Mouse (Mus musculus) natural killer cell, adult 2 months (primary cell): Measurements from ENCODE around the gene Ehbp1l1.
A peak's percentile ranks its signal among the peaks of the same experiment; 100 is the strongest.
"Not testable (repeated sequence)": the region's sequence is repeated elsewhere in the genome, so short reads cannot be mapped to it uniquely, and the experiment has no call there.

Experiments
- DNase-seq, 2 experiments: peaks; one replicate each; pipeline ENCODE4 v3.0.0; 2022; ENCODE audit warnings: low spot score in 2 of 2

Ehbp1l1 gene

DNA sequence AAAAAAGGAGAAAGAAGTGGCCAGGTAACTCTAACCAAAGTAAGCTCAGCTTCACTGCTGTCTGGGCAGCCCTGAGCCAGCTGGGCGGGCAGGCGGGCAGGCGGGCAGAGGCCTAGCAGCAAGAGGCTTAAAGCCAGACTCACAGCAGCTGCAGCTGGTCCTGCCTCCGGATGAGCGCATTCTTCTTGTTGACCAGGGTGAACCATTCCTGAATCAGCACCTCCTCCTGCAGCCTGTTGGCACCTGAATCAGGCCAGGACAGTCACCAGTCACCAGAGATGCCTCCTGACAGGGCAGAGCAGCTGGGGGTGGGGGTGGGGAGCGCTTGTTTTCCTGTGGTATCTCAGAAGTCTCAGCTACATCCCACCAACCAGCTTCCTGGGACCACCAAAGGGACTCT, 16.0 kb downstream of the Ehbp1l1 start:
- DNase-seq = no peak

- peak; percentile 54 to 70 for DNase-seq
Observed at GRCm38 (mm10) chr19:5704801-5705571, 21.1 kb downstream of the Ehbp1l1 start.

- DNase-seq = peak; percentile 71 to 85
Observed at GRCm38 (mm10) chr19:5704163-5704800, 21.8 kb downstream of the Ehbp1l1 start, which contains the start of gene Kcnk7. TSS of gene Kcnk7 (plus strand) at chr19:5704367.

GRCm38 (mm10) chr19:5695849-5696462, 30.2 kb downstream of the Ehbp1l1 start:
- DNase-seq = no peak

DNA sequence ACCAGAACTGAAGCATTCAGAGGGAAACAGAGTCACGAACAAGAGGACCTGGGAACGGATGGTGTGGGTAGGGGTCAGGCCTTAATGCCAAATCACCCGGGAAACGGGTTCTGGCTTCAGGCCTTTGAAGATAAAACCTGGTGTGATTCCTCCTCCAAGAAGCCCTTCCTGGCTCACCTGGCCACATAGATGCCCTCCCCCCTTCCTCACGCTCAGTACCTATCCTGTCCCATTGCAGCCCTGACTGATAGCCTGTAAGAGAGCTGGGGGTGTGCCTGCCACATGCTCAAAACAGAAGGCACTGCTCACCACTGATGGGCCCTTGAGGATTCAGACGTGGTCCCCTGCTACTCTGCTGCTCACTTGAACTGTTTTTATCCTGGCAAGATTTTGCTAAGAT, 32.3 kb downstream of the Ehbp1l1 start:
- DNase-seq = no peak

GRCm38 (mm10) chr19:5692913-5693396, 33.2 kb downstream of the Ehbp1l1 start:
- DNase-seq = no peak

GRCm38 (mm10) chr19:5692086-5692912, 33.8 kb downstream of the Ehbp1l1 start:
- DNase-seq = no peak

GRCm38 (mm10) chr19:5691601-5692000, 34.5 kb downstream of the Ehbp1l1 start:
- no peak for DNase-seq

- DNase-seq = no peak
Observed at GRCm38 (mm10) chr19:5690343-5690735, 35.8 kb downstream of the Ehbp1l1 start.

GRCm38 (mm10) chr19:5689565-5690342, 36.4 kb downstream of the Ehbp1l1 start:
- DNase-seq = peak; percentile 77 to 79

DNA sequence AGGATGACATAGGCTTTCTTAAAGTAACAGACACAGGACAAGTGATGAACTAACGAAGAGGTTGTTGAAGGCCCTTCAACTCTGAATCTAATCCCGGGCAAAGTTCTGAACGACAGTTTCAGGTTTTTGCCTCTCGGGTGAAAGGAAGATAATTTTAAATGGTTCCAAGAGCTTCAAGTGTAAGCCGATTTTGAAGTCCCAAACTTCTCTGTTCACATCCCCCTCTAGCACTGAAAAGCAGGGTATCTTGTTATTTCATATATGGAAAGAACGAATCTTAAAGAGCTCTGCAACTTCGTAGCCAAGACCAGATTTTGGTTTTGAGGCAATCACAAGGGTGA, 37.1 kb downstream of the Ehbp1l1 start:
- DNase-seq = no peak

DNA sequence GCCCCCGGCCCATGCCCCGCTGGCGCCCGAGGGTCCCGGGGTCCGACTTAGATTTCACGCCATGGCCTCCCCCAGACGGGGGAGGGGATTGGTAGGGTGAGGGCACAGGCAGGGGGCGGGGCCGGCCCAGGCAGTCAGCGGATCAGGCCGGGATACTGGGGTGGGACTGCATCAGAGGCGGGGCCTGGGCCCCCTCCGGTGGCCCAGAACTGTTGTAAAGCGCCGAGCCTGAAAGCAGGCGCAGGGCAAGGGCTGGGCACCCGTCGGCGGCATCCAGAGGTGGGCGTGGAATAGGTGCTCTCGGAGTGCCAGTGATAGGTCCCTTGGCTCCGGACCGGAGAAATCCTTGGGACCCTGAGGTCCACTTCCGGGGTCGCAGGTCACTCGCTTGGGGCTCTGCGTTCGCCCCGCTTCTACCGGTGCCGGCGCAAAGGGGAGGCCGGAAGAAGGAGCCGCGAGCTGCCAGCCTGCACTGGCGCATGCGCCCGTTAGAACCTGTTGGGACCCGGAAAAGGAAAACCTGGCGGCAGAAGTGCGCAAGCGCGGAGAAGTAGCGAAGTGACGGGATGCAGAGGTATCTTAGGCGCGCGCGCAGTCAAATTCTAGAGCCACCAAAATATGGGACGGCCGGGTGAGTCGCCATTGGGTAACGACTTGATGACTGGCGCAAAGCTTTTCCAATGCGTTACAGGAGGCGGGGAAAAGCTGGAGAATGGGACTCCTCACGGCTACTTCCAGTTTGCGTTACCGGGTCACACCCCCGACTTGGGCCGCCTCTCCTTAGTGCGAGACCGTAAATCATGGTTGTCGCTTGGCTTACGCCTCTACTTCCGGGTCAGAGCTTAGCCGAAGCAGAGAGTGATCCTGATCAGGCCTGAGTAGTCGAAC, 37.7 kb downstream of the Ehbp1l1 start, which contains the start of the genes Map3k11 and Pcnx3:
Map3k11 (plus strand) TSS at position 543 of the 888 bp plus-strand sequence.
Pcnx3 (minus strand) TSS at position 709 of the 888 bp plus-strand sequence.
- peak; percentile 94 to 96 for DNase-seq

DNA sequence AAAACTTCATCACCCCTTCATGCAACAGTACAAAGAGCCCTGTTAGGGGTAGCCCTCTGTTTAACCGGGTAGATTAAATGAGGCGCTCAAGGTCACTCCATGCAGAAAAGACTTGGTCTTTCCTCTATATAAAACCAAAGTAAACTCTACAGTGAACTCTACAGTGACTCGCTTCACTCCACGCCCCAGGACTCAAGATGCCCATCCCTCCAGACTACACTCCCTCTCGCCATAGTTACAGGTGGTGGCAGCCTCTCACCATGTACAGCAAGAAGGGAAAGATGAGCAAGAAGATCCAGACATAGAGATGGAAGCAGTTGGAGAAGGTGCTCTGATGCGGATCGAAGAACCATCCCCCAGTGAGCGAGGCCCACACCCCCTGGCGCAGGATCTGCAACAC, 38.4 kb downstream of the Ehbp1l1 start:
- DNase-seq = no peak

GRCm38 (mm10) chr19:5686954-5687353, 39.2 kb downstream of the Ehbp1l1 start:
- not testable (repeated sequence) for DNase-seq

DNA sequence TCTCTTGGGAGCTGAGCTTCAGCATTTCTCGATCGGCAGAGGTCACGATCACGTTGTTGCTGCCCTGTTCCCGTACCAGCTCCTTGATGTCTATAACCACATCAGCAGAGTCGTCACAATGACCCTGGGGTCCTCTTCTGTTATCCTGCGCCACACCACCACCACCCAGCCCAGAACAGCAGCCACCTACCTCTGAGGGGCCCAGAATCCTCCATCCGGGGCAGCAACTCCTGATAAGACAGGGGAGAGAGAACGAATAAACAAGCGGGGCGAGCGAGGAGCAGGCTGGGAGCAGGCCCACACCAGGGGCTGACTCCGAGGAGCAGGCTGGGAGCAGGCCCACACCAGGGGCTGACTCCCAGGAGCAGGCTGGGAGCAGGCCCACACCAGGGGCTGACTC, 39.7 kb downstream of the Ehbp1l1 start:
- DNase-seq = no peak

DNA sequence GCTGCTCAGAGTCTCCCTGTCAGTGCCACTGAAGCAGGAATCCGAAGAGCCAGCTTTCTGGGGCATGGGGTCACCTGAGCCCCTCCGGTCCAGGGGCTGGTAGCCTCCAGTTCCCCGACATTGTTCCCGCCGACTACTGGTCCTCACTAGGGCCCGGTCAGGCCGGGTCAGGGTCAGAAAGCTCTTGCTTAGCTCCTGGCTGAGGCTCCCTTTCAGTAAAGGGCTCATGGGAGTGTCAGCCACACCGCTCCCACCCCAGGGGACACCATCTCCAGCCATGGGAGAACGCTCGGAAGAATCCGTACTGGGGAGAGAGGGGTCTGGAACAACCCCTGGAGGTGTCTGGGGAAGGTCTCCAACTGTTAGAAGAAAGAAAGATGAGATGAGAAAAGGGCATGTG, 40.3 kb downstream of the Ehbp1l1 start:
- no peak for DNase-seq

- DNase-seq = no peak
Observed at GRCm38 (mm10) chr19:5685431-5685830, 40.7 kb downstream of the Ehbp1l1 start.

GRCm38 (mm10) chr19:5684985-5685384, 41.1 kb downstream of the Ehbp1l1 start:
- no peak for DNase-seq

DNA sequence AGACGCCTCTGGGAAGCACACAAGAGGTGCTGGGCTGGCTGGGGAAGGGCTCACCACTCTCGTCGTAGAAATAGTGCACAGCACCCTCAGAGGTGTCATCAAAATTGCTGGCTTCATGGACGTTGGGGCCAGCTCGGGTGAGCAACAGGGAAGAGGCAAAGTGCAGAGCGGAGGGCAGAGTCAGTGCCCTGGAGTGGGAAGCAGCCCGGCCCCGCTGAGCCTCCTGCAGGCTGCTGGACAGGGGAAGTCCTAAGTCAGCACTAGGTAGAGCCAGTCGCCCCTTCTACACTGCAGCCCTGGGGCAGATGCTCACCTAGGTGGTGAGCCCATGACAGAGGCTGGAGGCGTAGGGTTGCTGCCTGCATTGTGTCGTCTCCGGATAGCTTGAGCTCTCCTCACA, 41.9 kb downstream of the Ehbp1l1 start:
- DNase-seq = no peak

GRCm38 (mm10) chr19:5680432-5680831, 45.7 kb downstream of the Ehbp1l1 start:
- DNase-seq = no peak
